Mouse (Mus musculus) liver, postnatal 0 days (tissue): ENCODE data around the gene Tatdn3.

Source experiments
- CTCF ChIP-seq: sonication (generic); IDR thresholded peaks from 2 replicates; pipeline ENCODE4 v1.5.1; 2016; ENCODE audit warnings: antibody characterized with exemption, low read depth
- EP300 ChIP-seq: IDR thresholded peaks from 2 replicates; pipeline ENCODE4 v1.6.1; 2016; ENCODE audit warnings: antibody characterized with exemption, low read depth, mild to moderate bottlenecking

GRCm38 (mm10) chr1:191073486-191073885 lies 10.8 kb upstream of the Tatdn3 start:
- no peak for TF ChIP-seq CTCF
- TF ChIP-seq EP300: no peak
